ENCODE assay signal across 20 mouse cellular contexts in the genomic region with DNA sequence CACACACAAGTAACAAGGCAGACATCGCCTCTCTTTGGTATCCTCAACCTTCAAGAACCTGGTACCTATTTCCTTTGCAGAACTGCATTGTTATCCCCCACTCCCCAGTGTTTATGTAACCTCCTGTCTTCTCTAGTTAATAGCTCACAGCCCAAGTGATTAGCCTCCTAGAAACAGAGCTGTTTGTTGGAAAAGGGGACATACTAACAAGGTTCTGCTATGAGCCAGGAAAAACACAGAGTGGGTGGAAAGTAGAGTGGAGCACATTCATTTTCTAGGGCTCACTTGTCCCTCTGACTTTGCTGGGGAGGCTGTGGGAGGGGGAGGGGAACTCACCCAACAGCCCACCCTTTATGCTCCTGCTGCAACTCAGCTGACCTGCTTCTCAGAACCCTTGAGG.
DNase-seq lines count a peak whose midpoint lies in the region; ATAC-seq lines count a peak whose summit lies in the region.
"Had no signal": no experiment of that assay in that cellular context is flagged by ENCODE, and none has a peak within 500 bp of the region (broad histone marks: within the 10 kb centered on the region; RNA-seq: fewer than 3 reads in every experiment).

No protein-coding gene starts in this region.

- H3K27me3 ChIP-seq in midbrain, embryonic 14.5 days (ENCODE audit: control insufficient read depth, insufficient read depth, low read length), result no peaks in the 10 kb centered on the region
- H3K27me3 ChIP-seq: embryonic facial prominence, embryonic 12.5 days; limb, embryonic 15.5 days; liver, embryonic 15.5 days had no signal

- no peak overlapping the region for H3K4me2 ChIP-seq in midbrain, embryonic 14.5 days (ENCODE audit: low read length)
- H3K4me2 ChIP-seq: embryonic facial prominence, embryonic 12.5 days; forebrain, embryonic 13.5 days; limb, embryonic 15.5 days; liver, embryonic 15.5 days; midbrain, embryonic 11.5 days had no signal

- intact Hi-C loops in gastrocnemius, postnatal 36 days (cut with DNase I), result no loop called here

- H3K4me1 ChIP-seq in midbrain, embryonic 14.5 days (ENCODE audit: control insufficient read depth, insufficient read depth, low read length), result 0 out of 2 replicates have a peak, but pooled peaks cover 3% of the 10 kb centered on the region
- H3K4me1 ChIP-seq: embryonic facial prominence, embryonic 12.5 days; heart, embryonic 10.5 days; limb, embryonic 15.5 days; liver, embryonic 15.5 days had no signal

- H3K9me3 ChIP-seq in midbrain, embryonic 14.5 days (ENCODE audit: control insufficient read depth, low read length), result no peaks in the 10 kb centered on the region
- H3K9me3 ChIP-seq: embryonic facial prominence, embryonic 12.5 days; forebrain, embryonic 13.5 days; heart, embryonic 10.5 days; limb, embryonic 15.5 days; liver, embryonic 15.5 days had no signal

- no peaks in the 10 kb centered on the region for H3K36me3 ChIP-seq in midbrain, embryonic 14.5 days (ENCODE audit: control insufficient read depth, insufficient read depth, low read length)
- H3K36me3 ChIP-seq: embryonic facial prominence, embryonic 12.5 days; heart, embryonic 10.5 days; limb, embryonic 15.5 days; liver, embryonic 15.5 days had no signal

- ATAC-seq in frontal cortex, adult (ENCODE audit: low TSS enrichment), result peak; percentile 24; the same call in 1 of the 2 replicates
- no peak for ATAC-seq in midbrain, embryonic 14.5 days (ENCODE audit: low FRiP score, low TSS enrichment)
- ATAC-seq: CD4-positive, CD25-positive, alpha-beta regulatory T cell, adult 4 months; forebrain, embryonic 13.5 days had no signal

- 84% methylated on average over 1 of the region's 1 CpGs for WGBS in midbrain, embryonic 14.5 days

- H3K27ac ChIP-seq in midbrain, embryonic 14.5 days (replicated peaks; ENCODE audit: low read depth, low read length), result no peak overlapping the region
- H3K27ac ChIP-seq: embryonic facial prominence, embryonic 12.5 days; forebrain, embryonic 13.5 days; heart, embryonic 10.5 days; limb, embryonic 15.5 days; liver, embryonic 15.5 days had no signal

- no peak overlapping the region for H3K4me3 ChIP-seq in midbrain, embryonic 14.5 days (replicated peaks; ENCODE audit: low read depth, low read length)
- H3K4me3 ChIP-seq: embryonic facial prominence, embryonic 12.5 days; erythroblast, embryonic 14.5 days; forebrain, embryonic 13.5 days; heart, embryonic 10.5 days; limb, embryonic 15.5 days; liver, embryonic 15.5 days had no signal

- H3K9ac ChIP-seq in midbrain, embryonic 14.5 days (replicated peaks; ENCODE audit: low read length), result no peak overlapping the region
- H3K9ac ChIP-seq: embryonic facial prominence, embryonic 12.5 days; forebrain, embryonic 13.5 days; limb, embryonic 15.5 days; liver, embryonic 15.5 days had no signal

- no peak for DNase-seq in frontal cortex, postnatal 14 days (ENCODE audit: low spot score in 2 of 2)
- peak; percentile 70 for DNase-seq in brain, adult 2 months (ENCODE audit: low read depth, low spot score)
- peak; percentile 82 for DNase-seq in kidney, adult 9 months
- peak; percentile 16 to 43 for DNase-seq in kidney, postnatal 25 days
- DNase-seq in midbrain, embryonic 14.5 days, result no peak
- DNase-seq in gastrocnemius, postnatal 36 days, result no peak
- DNase-seq: adrenal gland, postnatal 14 days; cerebellum, adult 18-20 months; gastrocnemius, postnatal 25 days; right cerebral cortex, postnatal 14 days; spleen, adult 18-20 months had no signal

Comparison
In these comparisons a context has a peak if more than half of its experiments do, and no peak if none do; other contexts are left out.
1. DNase-seq: peak in brain, adult 2 months (single experiment), kidney, adult 9 months (single experiment) and kidney, postnatal 25 days (2 of 2); none in frontal cortex, postnatal 14 days (0 of 2), midbrain, embryonic 14.5 days (single experiment) and gastrocnemius, postnatal 36 days (0 of 2).